Mouse (Mus musculus) B cell, adult 2 months (primary cell): Measurements from ENCODE around the gene Lrrtm4.

Experiments used
- DNase-seq, 2 experiments: peaks; one replicate each; pipeline ENCODE4 v3.0.0; 2022

Lrrtm4 gene

DNA sequence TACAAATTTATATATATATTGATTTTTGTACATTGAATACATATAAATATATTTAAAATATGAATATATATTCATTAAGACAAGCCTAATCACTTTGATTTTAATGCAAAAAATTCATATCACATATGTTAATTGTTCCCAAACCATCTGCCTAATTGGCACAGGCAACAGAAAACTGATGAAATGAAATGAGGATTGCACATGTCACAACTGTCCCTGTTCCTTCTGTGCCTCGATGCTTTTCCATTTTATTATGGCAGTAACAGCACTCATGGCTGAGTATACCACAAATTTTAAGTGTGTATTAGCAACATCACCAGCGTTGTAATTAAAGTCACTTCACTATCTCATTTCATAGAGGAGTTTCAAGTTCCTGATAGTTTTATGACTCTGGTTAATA lies 732.1 kb downstream of the Lrrtm4 start:
- no peak for DNase-seq

DNA sequence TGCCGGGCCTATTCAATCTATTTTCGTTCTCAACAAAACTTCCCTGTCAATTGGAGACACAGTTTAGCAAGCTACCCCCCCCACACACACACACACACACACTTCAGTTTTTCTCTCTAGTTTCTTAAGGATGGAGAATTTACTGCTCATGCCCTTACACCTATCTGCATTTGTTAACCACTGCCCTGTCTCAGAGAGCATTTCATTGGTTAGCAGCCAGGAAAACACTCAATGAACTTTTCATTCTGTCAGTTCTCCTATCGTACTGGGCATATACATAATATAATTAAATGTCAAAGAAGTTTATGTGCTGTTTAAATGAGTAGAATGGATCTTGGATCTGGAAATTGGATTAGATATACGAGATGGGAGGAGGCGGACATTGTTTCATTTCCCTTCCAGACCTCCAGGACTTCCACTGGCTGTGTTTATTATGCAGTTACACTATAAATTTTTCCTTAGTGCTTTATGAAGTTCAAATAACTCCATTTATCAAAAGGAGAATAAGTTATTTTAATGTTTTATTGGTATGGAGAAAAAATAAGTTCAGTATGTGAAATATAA lies 742.0 kb downstream of the Lrrtm4 start:
- no peak for DNase-seq

DNA sequence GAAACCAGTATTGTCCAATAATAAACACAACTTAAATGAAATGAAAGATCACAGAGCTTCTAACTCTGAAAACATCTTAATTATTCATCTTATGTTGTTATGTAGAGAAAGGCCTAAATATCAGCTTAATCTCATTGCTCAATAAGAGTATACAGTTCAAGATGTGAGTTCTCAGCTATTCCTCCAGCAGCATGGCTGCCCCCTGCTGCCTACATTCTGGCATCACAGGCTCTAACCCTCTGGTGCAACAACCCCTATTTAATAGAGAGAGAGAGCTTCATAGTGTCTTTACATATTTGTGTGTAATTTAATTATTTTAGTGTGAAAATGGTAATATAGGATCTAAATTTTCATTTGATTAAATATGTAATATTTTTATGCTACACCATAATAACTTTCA lies 767.6 kb downstream of the Lrrtm4 start:
- no peak for DNase-seq

DNA sequence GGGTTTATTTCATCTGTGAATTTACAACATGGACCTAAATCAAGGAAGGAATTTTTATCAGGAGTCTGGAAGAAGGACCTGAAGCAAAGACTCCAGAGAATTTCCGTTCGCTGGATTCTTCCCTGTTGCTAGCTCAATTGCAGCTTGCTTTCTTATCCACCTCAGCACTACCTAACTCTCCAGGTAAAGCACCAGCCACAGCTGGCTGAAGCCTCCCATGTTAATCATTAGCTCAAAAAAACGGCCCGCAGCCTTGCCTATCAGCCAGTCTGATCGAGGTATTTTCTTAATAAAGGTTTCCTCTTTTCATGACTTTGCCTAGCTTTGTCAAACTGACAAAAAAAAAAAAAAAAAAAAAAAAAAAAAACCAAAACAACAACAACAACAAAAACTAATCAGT lies 805.1 kb downstream of the Lrrtm4 start:
- no peak for DNase-seq

DNA sequence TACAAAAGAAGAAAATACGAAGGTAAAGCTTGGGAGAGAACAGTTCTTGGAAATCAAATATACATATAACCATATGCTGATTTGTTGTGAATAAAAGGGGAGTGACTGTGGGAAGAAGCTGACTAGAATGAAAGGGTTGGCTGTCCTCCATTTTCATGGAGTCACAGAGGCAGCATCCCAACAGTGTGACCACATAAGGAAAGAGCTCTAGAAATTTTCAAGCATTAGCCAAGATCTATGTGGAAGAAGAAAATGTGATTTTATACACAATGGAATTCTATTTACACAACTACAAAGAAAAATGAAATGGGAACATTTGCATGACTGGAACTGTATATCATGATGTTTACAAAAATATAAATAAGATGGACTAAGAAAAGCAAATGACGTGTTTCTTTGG lies 821.1 kb downstream of the Lrrtm4 start:
- DNase-seq, result no peak

DNA sequence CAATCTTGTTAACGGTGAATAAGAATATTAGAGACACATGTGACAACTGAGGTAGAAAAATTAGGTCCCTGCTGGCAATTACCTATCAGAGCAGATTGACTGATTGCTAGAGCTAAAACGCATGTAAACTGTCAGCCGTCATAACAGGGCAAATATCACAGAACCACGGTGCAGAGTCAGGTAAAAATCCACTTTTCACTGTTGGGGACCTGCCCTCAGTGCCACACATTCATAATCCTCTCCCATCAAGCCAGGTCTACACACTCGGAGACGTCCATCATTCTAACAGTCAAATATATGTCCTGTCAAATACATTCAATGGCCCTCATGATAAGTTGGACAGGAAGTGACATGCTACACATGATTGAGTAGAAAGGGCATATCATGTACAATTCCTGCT lies 826.6 kb downstream of the Lrrtm4 start:
- DNase-seq, result no peak

DNA sequence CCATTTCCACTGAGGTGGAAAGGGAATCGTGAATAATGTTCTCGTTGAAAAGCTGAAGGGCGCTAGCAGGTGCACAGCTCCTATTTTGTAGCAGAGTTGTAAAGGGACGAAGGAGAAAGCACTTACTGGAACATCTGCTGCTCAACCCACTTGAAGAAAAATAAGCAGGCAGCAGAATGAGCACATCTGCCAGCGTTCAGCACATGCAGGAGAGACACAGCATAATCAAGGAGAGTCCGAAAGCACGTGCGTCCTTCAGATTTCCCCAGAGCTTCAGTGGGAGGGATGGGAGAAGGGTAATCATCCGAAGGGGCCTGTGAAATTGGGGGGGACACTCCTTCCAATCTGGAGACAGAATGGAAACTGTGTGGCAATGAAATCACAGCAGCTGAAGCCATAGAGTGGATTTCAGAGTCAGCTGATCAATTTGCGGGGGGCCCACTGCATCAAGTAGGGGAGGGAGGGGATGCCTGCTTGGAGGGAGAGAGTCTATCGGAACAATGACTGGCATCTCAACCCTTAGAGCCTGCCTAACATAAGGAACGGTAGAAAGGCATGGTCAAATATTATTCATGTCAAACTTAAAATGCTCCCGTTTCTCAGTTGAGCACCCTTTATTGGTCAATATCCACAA lies 838.4 kb downstream of the Lrrtm4 start:
- DNase-seq, result no peak
